Mouse (Mus musculus) spleen, postnatal 36 days (tissue): Measurements from ENCODE around the gene Arhgap24.
A peak's percentile ranks its signal among the peaks of the same experiment; 100 is the strongest.

Experiments used
- DNase-seq, 2 experiments: peaks; one replicate each; pipeline ENCODE4 v3.0.0; 2022; ENCODE audit warnings: low spot score in 2 of 2, mixed read lengths in 1 of 2

The Arhgap24 gene

GRCm38 (mm10) chr5:102742554-102743255, 261.5 kb downstream of the Arhgap24 start:
- DNase-seq, result no peak

- DNase-seq, result no peak
These were observed 262.2 kb downstream of the Arhgap24 start for GRCm38 (mm10) chr5:102743436-102743835.

GRCm38 (mm10) chr5:102744051-102744450, 262.9 kb downstream of the Arhgap24 start:
- DNase-seq, result no peak

DNA sequence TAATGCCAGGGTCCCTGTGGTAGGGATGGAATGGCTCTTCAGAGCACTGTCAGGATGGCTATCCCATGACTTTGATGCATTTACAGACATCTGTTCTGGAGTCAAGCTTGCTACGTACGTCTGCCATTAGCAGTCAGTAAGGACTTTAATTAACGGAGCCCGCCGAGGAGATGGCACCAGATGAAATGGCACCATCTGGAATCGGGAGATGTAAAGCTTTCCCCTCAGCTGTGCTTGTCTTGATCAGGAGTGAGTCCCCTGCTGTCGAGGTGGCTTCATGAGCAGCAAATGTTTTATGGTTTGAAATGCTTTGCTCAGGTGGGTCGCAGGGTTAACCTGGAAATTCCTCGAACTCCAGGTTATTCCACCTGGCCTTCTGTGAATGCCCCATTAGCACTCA, 267.0 kb downstream of the Arhgap24 start:
- DNase-seq, result no peak

- DNase-seq, result no peak
These were observed 267.8 kb downstream of the Arhgap24 start for GRCm38 (mm10) chr5:102749020-102749419.

GRCm38 (mm10) chr5:102750674-102751073, 269.5 kb downstream of the Arhgap24 start:
- no peak for DNase-seq

GRCm38 (mm10) chr5:102751661-102752307, 270.6 kb downstream of the Arhgap24 start:
- DNase-seq, result no peak

DNA sequence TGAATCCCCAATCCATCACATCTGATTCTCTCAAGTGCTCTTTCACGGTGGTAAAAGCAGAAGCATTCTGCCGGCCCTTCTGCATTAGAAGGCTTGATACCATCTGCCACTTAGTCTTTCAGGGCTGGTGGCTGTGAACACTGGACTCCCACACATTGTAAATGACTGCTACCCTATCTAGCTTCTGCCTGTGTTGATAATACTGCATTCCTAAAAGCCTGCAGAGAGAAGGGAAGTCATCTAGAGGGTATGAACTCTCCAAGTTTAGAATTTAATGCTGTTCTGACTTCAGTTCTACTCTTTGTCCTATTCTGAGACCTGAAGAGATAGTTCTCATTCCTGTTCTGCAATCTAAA, 271.1 kb downstream of the Arhgap24 start:
- DNase-seq, result no peak

DNA sequence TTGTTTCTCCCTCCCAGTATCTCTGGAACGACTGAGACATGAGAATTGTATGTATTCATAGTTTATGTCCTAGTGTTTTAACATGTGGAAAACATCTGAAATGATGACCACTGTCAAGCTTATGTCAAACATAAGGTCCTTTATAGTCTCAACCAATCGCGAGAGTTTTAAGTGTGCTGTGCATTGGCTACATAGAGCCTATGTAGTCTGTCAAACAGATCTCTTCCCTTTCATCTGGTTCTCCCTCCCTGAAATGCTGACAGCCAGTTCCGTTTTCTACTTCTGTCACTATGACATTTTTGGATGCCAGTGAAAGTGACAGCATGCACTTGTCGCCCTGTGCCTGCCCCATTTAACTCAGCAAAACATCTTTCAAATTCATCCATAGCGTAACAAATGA, 275.8 kb downstream of the Arhgap24 start:
- no peak for DNase-seq

GRCm38 (mm10) chr5:102765694-102766093, 284.5 kb downstream of the Arhgap24 start:
- DNase-seq, result no peak

DNA sequence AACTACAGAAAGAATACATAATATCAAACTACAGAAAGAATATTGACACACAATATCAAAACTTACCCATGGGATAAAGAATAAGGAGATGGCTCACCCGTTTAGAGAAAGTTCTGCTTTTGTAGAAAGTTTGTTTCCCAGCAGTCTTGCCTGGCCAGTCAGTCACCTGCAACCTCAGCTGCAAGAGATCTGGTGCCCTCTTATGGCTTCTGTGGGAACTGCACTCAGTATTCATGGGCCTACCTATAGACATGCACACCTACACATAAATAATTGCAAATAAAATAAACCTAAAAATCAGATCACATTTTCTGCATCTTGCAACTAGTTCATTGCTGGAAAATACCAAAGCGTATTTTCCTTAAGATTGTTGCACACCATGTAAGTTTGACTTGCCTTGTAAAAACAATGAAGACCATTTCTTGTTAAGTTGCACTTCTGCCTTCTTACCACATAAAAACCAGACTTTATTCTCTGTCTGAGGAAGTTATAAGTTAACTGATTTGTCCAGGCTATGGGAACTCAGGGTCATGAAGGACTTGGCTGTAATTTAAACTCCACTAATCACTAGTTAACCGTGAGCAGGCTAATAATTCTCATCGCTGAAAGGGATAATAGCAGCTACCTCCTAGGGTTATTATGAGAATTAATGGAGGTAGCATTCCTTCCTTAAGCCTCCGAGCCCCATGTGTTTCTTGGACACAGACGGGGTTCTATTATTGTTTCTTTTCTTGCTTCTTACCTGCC, 285.3 kb downstream of the Arhgap24 start:
- DNase-seq, result peak; percentile 7 to 16

DNA sequence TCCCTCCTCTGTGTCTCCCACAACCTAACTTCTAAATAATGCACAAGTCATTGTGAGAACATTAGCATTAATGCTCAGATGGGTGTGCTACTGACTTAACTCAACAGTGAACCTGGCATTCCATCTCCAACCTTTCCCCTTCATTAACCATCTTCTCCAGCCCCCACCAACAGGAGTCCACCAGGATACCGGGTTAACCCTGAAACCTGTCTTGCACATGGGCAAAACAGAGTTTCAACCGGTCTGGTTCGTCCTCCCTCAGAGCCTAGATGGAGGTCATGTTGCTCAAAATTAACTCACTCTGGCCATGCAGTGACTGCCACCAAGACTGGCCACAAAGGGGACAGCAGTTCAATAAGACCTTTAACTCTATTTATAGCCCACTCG, 285.9 kb downstream of the Arhgap24 start:
- DNase-seq, result no peak

GRCm38 (mm10) chr5:102767822-102768221, 286.6 kb downstream of the Arhgap24 start:
- DNase-seq, result no peak

DNA sequence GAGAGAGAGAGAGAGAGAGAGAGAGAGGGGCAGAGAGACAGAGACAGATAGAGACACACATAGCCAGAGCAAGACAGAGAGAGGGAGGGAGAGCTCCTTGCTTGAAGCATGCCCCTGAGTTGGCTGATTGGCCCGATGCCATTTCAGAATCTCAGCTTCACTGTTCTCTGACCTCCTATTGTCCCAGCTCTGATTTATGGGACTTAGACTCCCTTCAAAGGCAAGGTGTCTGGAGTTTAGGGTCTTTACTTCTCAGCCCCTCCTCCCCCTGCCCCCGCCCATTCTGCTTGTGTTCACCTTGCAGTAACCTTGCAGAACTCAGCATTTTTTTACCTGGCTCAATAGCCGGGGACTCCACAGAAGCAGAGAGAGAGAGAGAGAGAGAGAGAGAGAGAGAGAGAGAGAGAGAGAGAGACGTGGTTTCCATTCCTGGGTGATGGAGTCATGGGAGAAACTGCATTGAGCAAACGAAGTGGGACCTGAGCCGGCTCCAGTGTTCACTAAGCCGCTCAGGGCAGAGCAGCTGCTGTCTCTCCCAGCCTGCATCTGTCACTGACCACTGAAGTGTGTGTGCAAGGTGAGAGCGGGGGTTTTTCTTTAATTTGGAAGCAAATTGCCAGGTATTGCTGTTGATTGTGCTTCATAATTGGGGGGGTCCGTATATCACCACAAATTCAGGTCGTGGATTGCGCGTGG, 287.3 kb downstream of the Arhgap24 start:
- no peak for DNase-seq

DNA sequence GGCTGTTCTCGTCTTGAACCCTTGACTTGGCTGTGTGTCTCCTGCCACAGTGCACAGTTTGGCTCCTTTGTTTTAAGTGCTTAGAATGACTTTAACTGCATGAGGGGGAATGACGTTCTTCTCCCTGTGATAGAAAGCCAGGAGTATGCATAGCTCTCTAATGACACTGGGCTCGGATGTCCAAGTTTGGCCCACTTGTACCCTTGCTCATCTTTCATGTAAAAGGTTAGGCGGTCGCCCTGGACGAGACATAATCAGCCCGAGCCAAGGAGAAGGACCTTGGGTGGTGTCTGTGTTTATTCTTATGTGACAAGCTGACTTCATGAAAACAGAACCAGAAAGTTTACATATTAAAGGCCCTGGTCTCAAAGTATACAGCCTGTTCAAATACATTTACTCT, 289.4 kb downstream of the Arhgap24 start:
- DNase-seq, result no peak

DNA sequence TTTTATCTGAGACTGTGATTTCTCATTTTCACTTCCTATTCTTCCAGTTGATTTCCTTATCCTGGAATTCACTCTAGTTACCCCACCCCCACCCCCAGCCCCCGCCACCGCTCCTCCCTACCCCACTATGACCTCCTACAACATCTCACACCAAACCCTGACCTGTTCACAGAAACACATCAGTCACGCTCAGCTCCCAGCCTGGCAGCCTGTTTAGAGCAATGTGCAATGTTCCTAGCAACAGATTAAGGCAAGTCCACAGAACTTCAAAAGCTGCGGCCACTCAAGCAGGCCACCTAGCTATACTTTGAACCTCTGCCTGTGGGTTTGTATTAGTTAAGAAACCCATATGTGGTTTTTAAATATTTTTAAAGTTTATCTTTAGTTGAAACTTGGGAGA, 293.3 kb downstream of the Arhgap24 start:
- no peak for DNase-seq

- DNase-seq, result peak in 1 of 2 experiments; percentile 4
These were observed 296.1 kb downstream of the Arhgap24 start for GRCm38 (mm10) chr5:102777255-102777654.

- peak; percentile 38 to 53 for DNase-seq
These were observed 296.7 kb downstream of the Arhgap24 start for GRCm38 (mm10) chr5:102777852-102778251.

- DNase-seq, result no peak
These were observed 297.1 kb downstream of the Arhgap24 start for GRCm38 (mm10) chr5:102778253-102778652.

DNA sequence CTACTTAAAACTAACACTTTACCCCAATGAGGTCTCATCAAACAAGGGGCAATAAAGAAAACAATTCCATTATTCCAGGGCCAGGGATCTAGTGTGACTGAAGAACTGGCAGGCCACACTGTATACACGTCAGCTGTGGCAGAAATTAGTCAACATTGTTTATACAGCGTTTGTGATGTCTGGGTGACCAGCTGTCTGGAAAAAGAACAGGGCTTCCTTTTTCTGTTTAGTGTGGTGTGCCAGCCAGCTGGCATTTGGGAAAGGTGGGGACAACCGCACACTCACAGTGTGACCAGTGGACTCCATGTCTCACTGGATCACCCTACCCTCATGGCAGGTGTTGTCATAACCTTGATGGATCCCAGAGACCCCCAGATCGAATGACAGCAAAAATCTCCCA, 302.4 kb downstream of the Arhgap24 start:
- DNase-seq, result no peak

DNA sequence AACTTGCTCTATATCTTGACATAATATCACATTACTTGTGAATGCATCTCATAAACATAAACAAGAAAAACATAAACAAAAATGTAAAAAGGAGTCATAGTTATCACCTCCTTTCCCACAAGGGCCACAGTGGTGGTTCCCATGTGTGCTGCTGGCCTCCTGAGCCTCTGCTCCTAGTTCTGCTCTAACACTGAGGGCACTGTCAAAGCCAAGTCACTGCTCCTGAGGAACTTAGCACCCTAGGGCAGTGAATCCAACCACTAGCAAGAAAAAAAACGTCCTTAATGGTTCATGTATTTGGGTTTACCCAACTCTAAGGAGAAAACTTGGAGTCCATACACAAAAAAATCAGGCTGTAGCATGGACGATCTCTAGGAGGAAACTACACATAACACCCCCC, 304.9 kb downstream of the Arhgap24 start:
- no peak for DNase-seq

GRCm38 (mm10) chr5:102788437-102788836, 307.2 kb downstream of the Arhgap24 start:
- DNase-seq, result no peak
